Mouse (Mus musculus) CH12.LX (cell line): ENCODE data around the gene Pias4. TPM values are rescaled to one million over a fixed set of nuclear protein-coding genes. Genes with fewer than 3 reads are reported as not detected.

Experiments used
- DNase-seq: peaks from one replicate; pipeline ENCODE4 v3.0.0-alpha.2; 2013; ENCODE audit errors: extremely low read depth
- H3K27ac ChIP-seq: 2 replicates; pipeline ENCODE4 v1.5.1; 2012; ENCODE audit warnings: low read depth, mild to moderate bottlenecking, control low read depth, moderate library complexity; ENCODE audit not compliant: insufficient read depth
- H3K27me3 ChIP-seq: replicated peaks from 2 replicates; pipeline ENCODE3; 2012; ENCODE audit warnings: inconsistent platforms
- H3K36me3 ChIP-seq, 2 experiments: replicated peaks in 1 of 2; 2 replicates each; pipeline versions ENCODE3 to v1.6.1; 2012; ENCODE audit warnings: inconsistent platforms in 1 of 2, low read length in 1 of 2, mild to moderate bottlenecking in 1 of 2, mixed read lengths in 1 of 2, moderate library complexity in 1 of 2; ENCODE audit not compliant: control insufficient read depth in 1 of 2, insufficient read depth in 1 of 2
- H3K4me1 ChIP-seq, 2 experiments: 2 replicates each; pipeline ENCODE4 v1.6.1; 2012; ENCODE audit warnings: inconsistent platforms in 1 of 2, moderate library complexity in 1 of 2; ENCODE audit not compliant: insufficient read depth in 2 of 2, control insufficient read depth in 1 of 2
- H3K4me2 ChIP-seq: 2 replicates; pipeline ENCODE4 v1.6.1; 2012; ENCODE audit warnings: low read depth, mild to moderate bottlenecking, control low read depth; ENCODE audit not compliant: poor library complexity, insufficient read depth, severe bottlenecking
- H3K4me3 ChIP-seq, 3 experiments: fragments of 150-350 bp in 1 of 3; sonication (generic) in 1 of 3; replicated peaks in 1 of 3; 2 replicates each; pipeline versions ENCODE3 to v1.5.1; 2011 to 2012; ENCODE audit warnings: low read depth in 2 of 3, low read length in 2 of 3, mild to moderate bottlenecking in 2 of 3, moderate library complexity in 2 of 3, control low read depth in 1 of 3, improper control_type of control experiment in 1 of 3, inconsistent platforms in 1 of 3, mixed read lengths in 1 of 3; ENCODE audit not compliant: poor library complexity in 1 of 3
- H3K79me2 ChIP-seq: replicated peaks from 2 replicates; pipeline ENCODE4 v1.6.1; 2012; ENCODE audit warnings: mild to moderate bottlenecking, moderate library complexity; ENCODE audit not compliant: control insufficient read depth, poor library complexity, insufficient read depth, severe bottlenecking; ENCODE audit errors: extremely low read depth
- H3K9ac ChIP-seq: 2 replicates; pipeline ENCODE4 v1.6.1; 2012; ENCODE audit warnings: low read depth, mild to moderate bottlenecking, control low read depth, moderate library complexity; ENCODE audit not compliant: insufficient read depth
- H3K9me3 ChIP-seq: replicated peaks from 2 replicates; pipeline ENCODE3; 2012; ENCODE audit warnings: low read length, inconsistent platforms, mixed read lengths
- BHLHE40 ChIP-seq: IDR thresholded peaks from 2 replicates; pipeline ENCODE4 v1.6.1; 2011; ENCODE audit warnings: mild to moderate bottlenecking, low read depth, low read length, improper control_type of control experiment
- CHD1 ChIP-seq: IDR thresholded peaks from 2 replicates; pipeline ENCODE4 v1.6.1; 2012; ENCODE audit warnings: low read depth, low read length, improper control_type of control experiment, inconsistent platforms
- CHD2 ChIP-seq: IDR thresholded peaks from 2 replicates; pipeline ENCODE4 v1.6.1; 2011; ENCODE audit warnings: low read length, improper control_type of control experiment
- CTCF ChIP-seq, 2 experiments: IDR thresholded peaks in 1 of 2; conservative IDR thresholded peaks in 1 of 2; 2 replicates each; pipeline ENCODE4 v1.5.1; 2011 to 2012; ENCODE audit warnings: low read depth in 2 of 2, low read length in 2 of 2, improper control_type of control experiment in 1 of 2, inconsistent platforms in 1 of 2, mild to moderate bottlenecking in 1 of 2, moderate library complexity in 1 of 2
- E2F4 ChIP-seq: IDR thresholded peaks from 2 replicates; pipeline ENCODE4 v1.6.1; 2011; ENCODE audit warnings: low read depth, low read length, improper control_type of control experiment; ENCODE audit not compliant: insufficient replicate concordance
- ELF1 ChIP-seq: IDR thresholded peaks from 2 replicates; pipeline ENCODE4 v1.6.1; 2014; ENCODE audit warnings: low read depth, mild to moderate bottlenecking, inconsistent platforms, low read length, improper control_type of control experiment
- EP300 ChIP-seq: IDR thresholded peaks from 2 replicates; pipeline ENCODE4 v1.6.1; 2011; ENCODE audit warnings: low read length, improper control_type of control experiment
- ETS1 ChIP-seq: conservative IDR thresholded peaks from 2 replicates; pipeline ENCODE4 v1.6.1; 2012; ENCODE audit warnings: low read depth, mild to moderate bottlenecking, inconsistent platforms, low read length, improper control_type of control experiment, moderate library complexity
- GABPA ChIP-seq: IDR thresholded peaks from 2 replicates; pipeline ENCODE4 v1.6.1; 2012; ENCODE audit warnings: low read depth, low read length, improper control_type of control experiment, inconsistent platforms; ENCODE audit not compliant: insufficient replicate concordance
- HCFC1 ChIP-seq: IDR thresholded peaks from 2 replicates; pipeline ENCODE4 v1.6.1; 2012; ENCODE audit warnings: low read depth, mild to moderate bottlenecking, inconsistent platforms, low read length, improper control_type of control experiment
- IRF4 ChIP-seq: IDR thresholded peaks from 2 replicates; pipeline ENCODE4 v1.6.1; 2014; ENCODE audit warnings: low read depth, mild to moderate bottlenecking, inconsistent platforms, low read length, improper control_type of control experiment
- JUN ChIP-seq: IDR thresholded peaks from 2 replicates; pipeline ENCODE4 v1.6.1; 2011; ENCODE audit warnings: low read depth, mild to moderate bottlenecking, low read length, improper control_type of control experiment, moderate library complexity; ENCODE audit not compliant: insufficient read depth
- JUND ChIP-seq: conservative IDR thresholded peaks from 2 replicates; pipeline ENCODE4 v1.6.1; 2011; ENCODE audit warnings: low read depth, low read length, improper control_type of control experiment
- KAT2A ChIP-seq: IDR thresholded peaks from 2 replicates; pipeline ENCODE4 v1.6.1; 2012; ENCODE audit warnings: low read length, improper control_type of control experiment, inconsistent platforms; ENCODE audit not compliant: insufficient replicate concordance
- MAFK ChIP-seq: IDR thresholded peaks from 2 replicates; pipeline ENCODE4 v1.6.1; 2011; ENCODE audit warnings: low read length, improper control_type of control experiment; ENCODE audit not compliant: insufficient replicate concordance
- MAX ChIP-seq: IDR thresholded peaks from 2 replicates; pipeline ENCODE4 v1.6.1; 2011; ENCODE audit warnings: low read length, improper control_type of control experiment
- MAZ ChIP-seq: IDR thresholded peaks from 2 replicates; pipeline ENCODE4 v1.6.1; 2012; ENCODE audit warnings: low read depth, mild to moderate bottlenecking, inconsistent platforms, low read length, improper control_type of control experiment, moderate library complexity
- MEF2A ChIP-seq: IDR thresholded peaks from 2 replicates; pipeline ENCODE4 v1.6.1; 2014; ENCODE audit warnings: low read depth, mild to moderate bottlenecking, inconsistent platforms, low read length, improper control_type of control experiment, borderline replicate concordance
- MXI1 ChIP-seq: IDR thresholded peaks from 2 replicates; pipeline ENCODE4 v1.6.1; 2011; ENCODE audit warnings: mild to moderate bottlenecking, low read depth, low read length, improper control_type of control experiment
- MYC ChIP-seq: IDR thresholded peaks from 2 replicates; pipeline ENCODE4 v1.6.1; 2011; ENCODE audit warnings: low read depth, mild to moderate bottlenecking, improper control_type of control experiment, low read length
- NELFE ChIP-seq: IDR thresholded peaks from 2 replicates; pipeline ENCODE4 v1.6.1; 2011; ENCODE audit warnings: low read depth, low read length, improper control_type of control experiment
- NRF1 ChIP-seq: IDR thresholded peaks from 2 replicates; pipeline ENCODE4 v1.6.1; 2014; ENCODE audit warnings: low read depth, mild to moderate bottlenecking, inconsistent platforms, low read length, improper control_type of control experiment, moderate library complexity
- PAX5 ChIP-seq: IDR thresholded peaks from 2 replicates; pipeline ENCODE4 v1.6.1; 2012; ENCODE audit warnings: low read length, inconsistent platforms, mixed read lengths
- POLR2A ChIP-seq: IDR thresholded peaks from 2 replicates; pipeline ENCODE4 v1.6.1; 2011; ENCODE audit warnings: low read depth, mild to moderate bottlenecking, improper control_type of control experiment, low read length
- POLR2AphosphoS2 ChIP-seq: IDR thresholded peaks from 2 replicates; pipeline ENCODE4 v1.6.1; 2011; ENCODE audit warnings: low read depth, low read length, improper control_type of control experiment
- RAD21 ChIP-seq: IDR thresholded peaks from 2 replicates; pipeline ENCODE4 v1.6.1; 2011; ENCODE audit warnings: low read depth, mild to moderate bottlenecking, low read length, improper control_type of control experiment, moderate library complexity
- RCOR1 ChIP-seq: conservative IDR thresholded peaks from 2 replicates; pipeline ENCODE4 v1.6.1; 2012; ENCODE audit warnings: low read depth, mild to moderate bottlenecking, inconsistent platforms, low read length, improper control_type of control experiment
- SIN3A ChIP-seq: IDR thresholded peaks from 2 replicates; pipeline ENCODE4 v1.6.1; 2012; ENCODE audit warnings: low read length, improper control_type of control experiment, inconsistent platforms
- SMC3 ChIP-seq: IDR thresholded peaks from 2 replicates; pipeline ENCODE4 v1.6.1; 2011; ENCODE audit warnings: low read depth, low read length, improper control_type of control experiment
- TBP ChIP-seq: conservative IDR thresholded peaks from 2 replicates; pipeline ENCODE4 v1.6.1; 2011; ENCODE audit warnings: low read depth, low read length, improper control_type of control experiment
- TCF12 ChIP-seq: IDR thresholded peaks from 2 replicates; pipeline ENCODE4 v1.6.1; 2014; ENCODE audit warnings: low read depth, mild to moderate bottlenecking, inconsistent platforms, low read length, improper control_type of control experiment
- UBTF ChIP-seq: IDR thresholded peaks from 2 replicates; pipeline ENCODE4 v1.6.1; 2012; ENCODE audit warnings: low read depth, mild to moderate bottlenecking, inconsistent platforms, low read length, improper control_type of control experiment, moderate library complexity
- USF1 ChIP-seq: IDR thresholded peaks from 2 replicates; pipeline ENCODE4 v1.6.1; 2014; ENCODE audit warnings: low read depth, mild to moderate bottlenecking, inconsistent platforms, low read length, improper control_type of control experiment
- USF2 ChIP-seq: conservative IDR thresholded peaks from 2 replicates; pipeline ENCODE4 v1.6.1; 2011; ENCODE audit warnings: low read depth, low read length, improper control_type of control experiment
- ZC3H11A ChIP-seq: IDR thresholded peaks from 2 replicates; pipeline ENCODE4 v1.6.1; 2012; ENCODE audit warnings: low read depth, mild to moderate bottlenecking, inconsistent platforms, low read length, improper control_type of control experiment
- ZKSCAN1 ChIP-seq: IDR thresholded peaks from 2 replicates; pipeline ENCODE4 v1.6.1; 2012; ENCODE audit warnings: low read depth, inconsistent platforms, low read length, improper control_type of control experiment, borderline replicate concordance
- ZMIZ1 ChIP-seq: IDR thresholded peaks from 2 replicates; pipeline ENCODE4 v1.6.1; 2012; ENCODE audit warnings: low read depth, mild to moderate bottlenecking, inconsistent platforms, low read length, improper control_type of control experiment
- ZNF384 ChIP-seq: IDR thresholded peaks from 2 replicates; pipeline ENCODE4 v1.6.1; 2012; ENCODE audit warnings: low read depth, low read length, improper control_type of control experiment, inconsistent platforms
- dilution Hi-C: fragments of 300-500 bp; cut with MboI; formaldehyde crosslinking; loops from 2 replicates; pipeline ENCODE4 v1.14.3; 2020; ENCODE audit warnings: low sequenced_read_pairs; ENCODE audit not compliant: extremely low pct_unique_long_range_greater_than_20kb, extremely low pct_ligation_motif_present
- in situ Hi-C: fragments of 300-500 bp; cut with MboI; formaldehyde crosslinking; loops from 3 replicates; pipeline ENCODE4 v1.14.3; 2019; ENCODE audit warnings: low sequenced_read_pairs, low pct_ligation_motif_present, low pct_unique_long_range_greater_than_20kb, mixed read lengths
- polyA plus RNA-seq: library from polyadenylated mRNA; unstranded; fragments of >175 nt; gene quantifications from 2 replicates; pipeline ENCODE4 v1.2.1, GENCODE M21; 2012; ENCODE audit warnings: low read depth; ENCODE audit not compliant: insufficient read length
- total RNA-seq, 2 experiments: library from RNA; depleted of rRNA; stranded (reverse); fragments of 300-350 nt in 1 of 2; fragments of >200 nt in 1 of 2; gene quantifications; 2 replicates each; pipeline ENCODE4 v1.2.3; 2012 to 2014

The Pias4 gene
- total and polyA plus RNA-seq, 3 experiments, result 15.3 to 33.5 (median 26.6) TPM

GRCm38 (mm10) chr10:81161602-81162317, 6.0 kb downstream of the Pias4 start:
- peak overlapping the region; percentile 26 to 42 (median 30) for H3K4me3 ChIP-seq
- peak; percentile 98 for DNase-seq
- H3K27me3 ChIP-seq, result no peaks in the 10 kb centered on the region
- H3K4me2 ChIP-seq, result peak overlapping the region; percentile 18; the same call in 1 of the 2 replicates
- H3K79me2 ChIP-seq, result peaks cover 35% of the 10 kb centered on the region
- no peak overlapping the region for H3K9ac ChIP-seq
- in situ Hi-C loops (loop anchor here (10.0 kb wide), 1 partner anchor 237 kb away; no protein-coding TSS in a partner anchor), dilution Hi-C loops (no loop called here)
- peaks cover 51 to 83% of the 10 kb centered on the region in 2 experiments for H3K36me3 ChIP-seq
- peak overlapping the region; percentile 83 for H3K27ac ChIP-seq
- H3K4me1 ChIP-seq, result peaks cover 33 to 68% of the 10 kb centered on the region in 2 experiments
- no peak for TF ChIP-seq UBTF
- no peak for TF ChIP-seq RAD21
- no peak for TF ChIP-seq JUND
- TF ChIP-seq CHD2, result no peak
- TF ChIP-seq EP300, result no peak
- TF ChIP-seq USF2, result peak; percentile 67
- TF ChIP-seq SMC3, result no peak
- TF ChIP-seq ZNF384, result no peak
- peak; percentile 20; the same call in 1 of the 2 replicates for TF ChIP-seq MEF2A
- no peak for TF ChIP-seq E2F4
- 0 out of 2 replicates have a peak, but pooled peaks have one; percentile 38 for TF ChIP-seq TBP
- no peak for TF ChIP-seq CHD1
- TF ChIP-seq NRF1, result peak; percentile 70
- TF ChIP-seq NELFE, result no peak
- no peak for TF ChIP-seq MAFK
- no peak for TF ChIP-seq ZKSCAN1
- TF ChIP-seq GABPA, result no peak
- TF ChIP-seq RCOR1, result no peak
- TF ChIP-seq MYC, result peak; percentile 61; the same call in 1 of the 2 replicates
- no peak; the same call in 1 of the 2 replicates for TF ChIP-seq SIN3A
- peak; percentile 59 for TF ChIP-seq HCFC1
- peak; percentile 85 for TF ChIP-seq BHLHE40
- TF ChIP-seq MAZ, result no peak
- TF ChIP-seq MXI1, result no peak
- peak; percentile 50; the same call in 1 of the 2 replicates for TF ChIP-seq TCF12
- TF ChIP-seq POLR2A, result peak; percentile 64
- peak; percentile 77 for TF ChIP-seq MAX
- no peak for TF ChIP-seq CTCF (conservative IDR thresholded peaks at IDR 0.05 in 1 of 2, IDR thresholded peaks at IDR 0.05 in 1 of 2; ENCODE audit: low read depth in 2 of 2, low read length in 2 of 2)
- TF ChIP-seq KAT2A, result no peak
- no peak for TF ChIP-seq IRF4
- no peak for TF ChIP-seq POLR2AphosphoS2
- TF ChIP-seq ZMIZ1, result 0 out of 2 replicates have a peak, but pooled peaks have one; percentile 33
- no peak for TF ChIP-seq JUN
- TF ChIP-seq PAX5, result no peak
- TF ChIP-seq ZC3H11A, result no peak
- TF ChIP-seq ELF1, result peak; percentile 64
- TF ChIP-seq ETS1, result peak; percentile 55
- peak; percentile 80 for TF ChIP-seq USF1
- no peaks in the 10 kb centered on the region for H3K9me3 ChIP-seq
